Mouse (Mus musculus): ENCODE results near the gene Coro1c. TPM values are rescaled to one million over a fixed set of nuclear protein-coding genes. Genes with fewer than 3 reads are reported as not detected.

Coro1c gene
- polyA plus RNA-seq, 1 experiment from 2014 or later = 131 TPM

DNA sequence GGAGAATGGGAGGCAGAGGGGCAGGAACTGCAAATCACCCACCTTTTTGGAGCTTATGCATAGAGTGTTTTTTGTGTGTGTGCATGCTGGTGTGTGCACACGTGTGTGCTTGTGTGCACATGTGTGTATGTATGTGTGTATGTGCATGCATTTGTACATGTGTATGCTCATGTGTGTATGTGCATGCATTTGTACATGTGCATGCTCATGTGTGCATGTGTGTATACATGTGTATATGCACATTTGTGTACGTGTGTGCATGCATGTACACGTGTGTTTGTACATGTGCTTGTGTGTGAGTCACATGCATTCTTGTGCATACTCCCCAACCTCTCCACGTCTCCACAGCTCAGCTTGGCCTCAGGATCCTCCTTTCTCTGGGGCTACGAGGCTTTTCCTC lies 77.8 kb downstream of the Coro1c start:
- no peak overlapping the region for H3K9ac ChIP-seq (replicated peaks; ENCODE audit: low read depth, low read length)
- H3K4me2 ChIP-seq (replicated peaks; ENCODE audit: low read depth, low read length) = no peak overlapping the region
- H3K9me3 ChIP-seq (ENCODE audit: control insufficient read depth, low read depth, low read length) = no peaks in the 10 kb centered on the region
- H3K36me3 ChIP-seq (ENCODE audit: control insufficient read depth, insufficient read depth, low read length) = no peaks in the 10 kb centered on the region
- no peak overlapping the region for H3K27ac ChIP-seq (ENCODE audit: low read length)
- H3K27me3 ChIP-seq (ENCODE audit: control insufficient read depth, insufficient read depth, low read length) = no peaks in the 10 kb centered on the region
- no peak overlapping the region for H3K4me3 ChIP-seq (ENCODE audit: low read depth, low read length)
- H3K4me1 ChIP-seq (ENCODE audit: control insufficient read depth, insufficient read depth, low read length) = no peaks in the 10 kb centered on the region
- ATAC-seq (ENCODE audit: insufficient number of reproducible peaks, insufficient read depth, low FRiP score, low read depth) = no peak
- WGBS = 86% methylated on average over 5 of the region's 5 CpGs

DNA sequence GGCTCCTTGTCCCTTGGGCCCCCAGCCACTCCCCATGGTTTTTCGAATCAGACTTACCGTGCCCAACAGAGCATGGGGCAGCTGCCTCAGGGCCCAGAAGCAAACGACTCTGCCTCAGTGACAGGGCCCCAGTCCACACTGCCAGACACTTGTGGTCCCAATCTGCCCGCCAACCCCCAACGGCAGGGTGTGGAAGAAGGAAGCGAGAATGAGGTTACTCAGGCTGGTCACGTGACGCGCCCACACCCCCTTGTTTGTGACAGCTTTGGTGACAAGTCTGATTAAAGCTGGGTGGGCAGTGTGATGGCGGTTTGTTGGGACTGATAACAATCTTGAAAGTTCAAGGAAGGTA lies 78.3 kb downstream of the Coro1c start:
- no peak overlapping the region for H3K9ac ChIP-seq (replicated peaks; ENCODE audit: low read depth, low read length)
- 57% methylated on average over 10 of the region's 10 CpGs for WGBS
- H3K36me3 ChIP-seq (ENCODE audit: control insufficient read depth, insufficient read depth, low read length) = no peaks in the 10 kb centered on the region
- H3K27me3 ChIP-seq (ENCODE audit: control insufficient read depth, insufficient read depth, low read length) = no peaks in the 10 kb centered on the region
- no peak overlapping the region for H3K4me3 ChIP-seq (ENCODE audit: low read depth, low read length)
- no peaks in the 10 kb centered on the region for H3K9me3 ChIP-seq (ENCODE audit: control insufficient read depth, low read depth, low read length)
- no peak for ATAC-seq (ENCODE audit: insufficient number of reproducible peaks, insufficient read depth, low FRiP score, low read depth)
- no peak overlapping the region for H3K27ac ChIP-seq (ENCODE audit: low read length)
- H3K4me1 ChIP-seq (ENCODE audit: control insufficient read depth, insufficient read depth, low read length) = no peaks in the 10 kb centered on the region
- no peak overlapping the region for H3K4me2 ChIP-seq (replicated peaks; ENCODE audit: low read depth, low read length)

DNA sequence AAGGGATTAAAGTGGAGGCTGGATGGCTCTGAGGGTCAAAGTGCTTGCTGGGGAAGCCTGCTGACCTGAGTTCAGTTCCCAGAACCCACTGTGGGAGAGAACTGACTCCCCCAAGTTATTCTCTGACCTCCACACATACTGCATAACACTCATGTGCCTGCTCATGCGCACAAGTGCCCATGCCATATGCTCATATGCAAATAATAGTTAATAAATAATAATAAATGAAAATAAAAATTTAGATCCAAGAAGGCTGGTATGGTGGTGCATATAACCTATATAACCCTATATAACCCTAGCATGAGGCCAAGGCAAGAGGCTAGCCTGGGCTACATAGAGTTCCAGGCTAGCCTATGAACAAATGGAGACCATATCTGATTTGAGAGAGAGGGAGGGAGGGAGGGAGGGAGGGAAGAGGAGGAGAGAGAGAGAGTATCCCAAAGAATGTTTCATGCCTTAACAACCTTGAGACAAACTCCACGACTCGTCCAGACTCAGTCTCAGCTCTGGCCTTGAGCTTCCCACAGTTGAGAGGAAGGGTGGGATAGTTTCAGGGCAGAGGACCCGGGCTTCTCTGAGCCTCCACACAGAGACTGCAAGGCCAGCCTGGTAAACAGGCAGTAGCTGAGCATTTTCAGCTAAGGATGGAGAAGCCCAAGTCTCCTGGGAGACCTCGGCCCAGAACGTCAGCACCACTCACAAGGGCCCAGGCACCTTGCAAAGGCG lies 78.8 kb downstream of the Coro1c start:
- WGBS = 84% methylated on average over 7 of the region's 7 CpGs
- no peaks in the 10 kb centered on the region for H3K4me1 ChIP-seq (ENCODE audit: control insufficient read depth, insufficient read depth, low read length)
- no peak overlapping the region for H3K9ac ChIP-seq (replicated peaks; ENCODE audit: low read depth, low read length)

DNA sequence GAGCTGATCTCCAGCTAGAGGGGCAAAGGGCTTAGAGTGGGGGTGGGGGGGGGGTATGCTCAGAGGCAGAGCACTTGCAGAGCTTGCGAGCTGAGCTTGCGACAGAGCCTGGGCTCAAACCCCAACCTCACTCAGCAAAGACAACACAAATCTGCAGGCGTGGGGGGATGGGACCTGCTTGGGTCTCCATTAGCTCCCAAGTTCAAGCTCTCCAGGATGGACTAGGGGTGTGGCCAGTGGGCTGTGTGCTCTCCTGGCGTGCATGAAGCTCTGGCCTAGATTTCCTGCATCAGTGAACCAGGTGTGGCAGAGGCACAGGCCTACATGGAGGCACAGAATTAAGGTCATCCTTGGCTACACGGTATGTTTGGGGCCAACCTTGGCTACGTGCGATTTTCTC lies 80.1 kb downstream of the Coro1c start:
- Histone ChIP-seq H3K27me3 (ENCODE audit: control insufficient read depth, insufficient read depth, low read length) (no peaks in the 10 kb centered on the region), H3K4me2 (replicated peaks; ENCODE audit: low read depth, low read length) (no peak overlapping the region), H3K36me3 (ENCODE audit: control insufficient read depth, insufficient read depth, low read length) (no peaks in the 10 kb centered on the region), H3K4me3 (ENCODE audit: low read depth, low read length) (no peak overlapping the region), H3K27ac (ENCODE audit: low read length) (no peak overlapping the region), H3K9ac (replicated peaks; ENCODE audit: low read depth, low read length) (no peak overlapping the region), H3K4me1 (ENCODE audit: control insufficient read depth, insufficient read depth, low read length) (no peaks in the 10 kb centered on the region), H3K9me3 (ENCODE audit: control insufficient read depth, low read depth, low read length) (no peaks in the 10 kb centered on the region)
- WGBS = 43% methylated on average over 7 of the region's 7 CpGs
- ATAC-seq (ENCODE audit: insufficient number of reproducible peaks, insufficient read depth, low FRiP score, low read depth) = 0 out of 2 replicates have a peak, but pooled peaks have one; percentile 50

More for the DNA sequence above, 78.8 kb downstream of the Coro1c start:
- H3K27ac ChIP-seq (ENCODE audit: low read length) = no peak overlapping the region
- no peaks in the 10 kb centered on the region for H3K9me3 ChIP-seq (ENCODE audit: control insufficient read depth, low read depth, low read length)
- no peaks in the 10 kb centered on the region for H3K27me3 ChIP-seq (ENCODE audit: control insufficient read depth, insufficient read depth, low read length)
- ATAC-seq (ENCODE audit: insufficient number of reproducible peaks, insufficient read depth, low FRiP score, low read depth) = no peak
- no peaks in the 10 kb centered on the region for H3K36me3 ChIP-seq (ENCODE audit: control insufficient read depth, insufficient read depth, low read length)
- no peak overlapping the region for H3K4me2 ChIP-seq (replicated peaks; ENCODE audit: low read depth, low read length)
- no peak overlapping the region for H3K4me3 ChIP-seq (ENCODE audit: low read depth, low read length)

DNA sequence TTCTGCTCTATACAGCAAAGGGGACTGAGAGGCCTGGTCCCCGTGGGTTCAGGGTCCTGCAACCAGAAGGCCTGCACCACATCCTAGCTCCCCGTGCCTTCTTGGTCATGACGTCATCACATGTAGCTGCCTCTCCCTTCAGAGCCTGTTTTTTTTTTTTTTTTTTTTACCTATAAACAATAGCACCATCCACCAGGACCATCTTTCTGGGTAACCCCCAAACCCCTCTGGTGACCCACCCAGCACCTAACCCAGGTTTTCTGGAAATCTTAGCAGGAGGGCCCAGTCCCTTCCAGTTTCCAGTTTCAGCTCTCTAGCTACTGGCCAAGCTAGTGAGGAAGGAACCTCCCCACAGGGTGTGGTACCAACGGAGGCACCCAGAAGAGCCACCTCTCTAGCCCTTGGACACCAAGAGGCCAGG lies 80.6 kb downstream of the Coro1c start:
- H3K4me1 ChIP-seq (ENCODE audit: control insufficient read depth, insufficient read depth, low read length) = no peaks in the 10 kb centered on the region
- no peaks in the 10 kb centered on the region for H3K27me3 ChIP-seq (ENCODE audit: control insufficient read depth, insufficient read depth, low read length)
- 46% methylated on average over 4 of the region's 4 CpGs for WGBS
- H3K9ac ChIP-seq (replicated peaks; ENCODE audit: low read depth, low read length) = no peak overlapping the region
- no peak overlapping the region for H3K4me3 ChIP-seq (ENCODE audit: low read depth, low read length)
- ATAC-seq (ENCODE audit: insufficient number of reproducible peaks, insufficient read depth, low FRiP score, low read depth) = no peak
- no peak overlapping the region for H3K27ac ChIP-seq (ENCODE audit: low read length)
- no peaks in the 10 kb centered on the region for H3K9me3 ChIP-seq (ENCODE audit: control insufficient read depth, low read depth, low read length)
- H3K36me3 ChIP-seq (ENCODE audit: control insufficient read depth, insufficient read depth, low read length) = no peaks in the 10 kb centered on the region
- no peak overlapping the region for H3K4me2 ChIP-seq (replicated peaks; ENCODE audit: low read depth, low read length)

DNA sequence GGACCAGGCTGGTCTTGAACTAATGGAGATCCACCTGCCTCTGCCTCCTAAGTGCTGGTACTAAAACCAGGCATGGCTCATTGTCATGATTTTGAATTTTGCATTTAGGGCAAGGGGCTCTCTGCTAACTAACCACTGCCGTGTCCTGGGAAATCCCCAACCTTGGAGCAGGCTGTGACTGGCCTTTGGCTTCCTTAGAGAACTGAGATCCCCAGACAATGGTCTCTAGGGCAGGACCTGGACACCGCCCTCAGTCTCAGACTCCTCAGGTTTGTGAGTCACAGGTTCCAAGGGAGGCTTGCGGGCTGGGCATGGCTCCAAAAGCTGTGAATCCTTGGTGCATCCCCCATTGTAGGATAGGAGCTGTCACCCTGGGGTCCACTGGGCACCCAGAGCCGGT lies 81.9 kb downstream of the Coro1c start:
- Histone ChIP-seq H3K9me3 (ENCODE audit: control insufficient read depth, low read depth, low read length) (no peaks in the 10 kb centered on the region), H3K4me3 (ENCODE audit: low read depth, low read length) (no peak overlapping the region), H3K4me1 (ENCODE audit: control insufficient read depth, insufficient read depth, low read length) (no peaks in the 10 kb centered on the region), H3K9ac (replicated peaks; ENCODE audit: low read depth, low read length) (no peak overlapping the region), H3K27ac (ENCODE audit: low read length) (no peak overlapping the region), H3K27me3 (ENCODE audit: control insufficient read depth, insufficient read depth, low read length) (no peaks in the 10 kb centered on the region), H3K36me3 (ENCODE audit: control insufficient read depth, insufficient read depth, low read length) (no peaks in the 10 kb centered on the region), H3K4me2 (replicated peaks; ENCODE audit: low read depth, low read length) (no peak overlapping the region)
- 84% methylated on average over 4 of the region's 4 CpGs for WGBS
- no peak for ATAC-seq (ENCODE audit: insufficient number of reproducible peaks, insufficient read depth, low FRiP score, low read depth)

DNA sequence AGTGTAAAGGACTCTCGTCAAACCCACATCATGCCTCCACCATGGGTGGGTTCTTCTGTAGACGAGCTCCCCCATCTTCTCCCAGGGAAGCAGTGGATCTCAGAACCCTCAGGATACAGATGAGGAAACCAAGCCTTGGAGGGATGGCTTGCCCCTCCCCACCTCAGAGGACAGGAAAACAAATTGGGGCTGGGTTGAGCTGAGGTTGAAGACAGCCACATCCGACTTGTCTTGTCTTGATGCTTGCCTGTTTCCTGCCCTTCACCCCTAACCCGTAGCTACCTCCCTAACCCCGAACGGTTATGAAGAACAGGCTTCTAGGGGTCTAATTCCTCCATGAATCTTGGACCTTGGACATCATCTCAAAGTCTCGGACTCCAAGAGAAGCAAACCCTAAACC lies 83.0 kb downstream of the Coro1c start:
- no peaks in the 10 kb centered on the region for H3K27me3 ChIP-seq (ENCODE audit: control insufficient read depth, insufficient read depth, low read length)
- no peaks in the 10 kb centered on the region for H3K36me3 ChIP-seq (ENCODE audit: control insufficient read depth, insufficient read depth, low read length)
- H3K4me2 ChIP-seq (replicated peaks; ENCODE audit: low read depth, low read length) = no peak overlapping the region
- H3K9ac ChIP-seq (replicated peaks; ENCODE audit: low read depth, low read length) = no peak overlapping the region
- ATAC-seq (ENCODE audit: insufficient number of reproducible peaks, insufficient read depth, low FRiP score, low read depth) = no peak
- no peaks in the 10 kb centered on the region for H3K9me3 ChIP-seq (ENCODE audit: control insufficient read depth, low read depth, low read length)
- H3K4me1 ChIP-seq (ENCODE audit: control insufficient read depth, insufficient read depth, low read length) = no peaks in the 10 kb centered on the region
- no peak overlapping the region for H3K27ac ChIP-seq (ENCODE audit: low read length)
- 73% methylated on average over 7 of the region's 7 CpGs for WGBS
- no peak overlapping the region for H3K4me3 ChIP-seq (ENCODE audit: low read depth, low read length)

DNA sequence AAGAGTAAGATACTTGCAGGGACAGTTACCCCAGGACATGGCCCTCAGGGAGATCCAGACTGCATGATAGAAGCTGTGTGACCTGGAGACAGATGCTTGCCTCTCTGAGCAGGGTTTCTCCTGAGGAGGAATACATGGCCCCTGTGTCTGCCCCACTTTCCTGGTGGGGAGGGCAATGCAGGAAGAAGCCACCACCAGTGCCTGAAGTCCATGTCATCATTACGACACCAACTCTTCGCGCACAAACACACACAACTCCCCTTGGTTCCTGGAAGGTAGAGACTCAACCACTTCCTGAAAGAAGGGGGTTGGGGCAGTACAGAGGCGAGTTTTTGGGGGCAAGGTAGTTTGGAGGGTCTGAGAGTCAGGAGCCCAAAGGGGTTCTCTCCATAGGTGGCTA lies 84.3 kb downstream of the Coro1c start:
- Histone ChIP-seq H3K4me3 (ENCODE audit: low read depth, low read length) (no peak overlapping the region), H3K27me3 (ENCODE audit: control insufficient read depth, insufficient read depth, low read length) (no peaks in the 10 kb centered on the region), H3K9me3 (ENCODE audit: control insufficient read depth, low read depth, low read length) (no peaks in the 10 kb centered on the region), H3K4me2 (replicated peaks; ENCODE audit: low read depth, low read length) (no peak overlapping the region), H3K9ac (replicated peaks; ENCODE audit: low read depth, low read length) (no peak overlapping the region), H3K36me3 (ENCODE audit: control insufficient read depth, insufficient read depth, low read length) (no peaks in the 10 kb centered on the region), H3K27ac (ENCODE audit: low read length) (no peak overlapping the region), H3K4me1 (ENCODE audit: control insufficient read depth, insufficient read depth, low read length) (no peaks in the 10 kb centered on the region)
- 80% methylated on average over 4 of the region's 4 CpGs for WGBS
- no peak for ATAC-seq (ENCODE audit: insufficient number of reproducible peaks, insufficient read depth, low FRiP score, low read depth)

DNA sequence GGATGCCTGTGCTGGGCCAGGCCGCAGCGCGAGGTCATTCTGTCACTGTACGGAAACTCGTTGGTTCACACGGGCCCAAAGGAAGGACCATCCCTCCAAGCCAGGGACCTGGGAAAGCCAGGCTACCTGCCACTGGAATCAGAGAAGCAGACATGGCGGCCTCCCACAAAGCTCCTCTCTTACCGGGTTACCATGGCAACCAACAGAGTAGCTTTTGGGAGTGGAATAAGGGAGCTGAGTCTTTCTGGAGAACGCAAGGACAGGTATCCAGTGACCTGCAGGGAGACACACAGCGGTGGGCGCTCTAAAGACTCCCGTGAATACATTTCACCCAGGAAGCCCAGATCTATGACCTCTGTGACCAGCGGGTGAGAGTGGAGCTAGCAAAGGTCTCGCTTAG lies 90.0 kb downstream of the Coro1c start:
- Histone ChIP-seq H3K9me3 (ENCODE audit: control insufficient read depth, low read depth, low read length) (no peaks in the 10 kb centered on the region), H3K4me1 (ENCODE audit: control insufficient read depth, insufficient read depth, low read length) (no peaks in the 10 kb centered on the region), H3K27me3 (ENCODE audit: control insufficient read depth, insufficient read depth, low read length) (no peaks in the 10 kb centered on the region), H3K4me2 (replicated peaks; ENCODE audit: low read depth, low read length) (no peak overlapping the region), H3K4me3 (ENCODE audit: low read depth, low read length) (no peak overlapping the region), H3K27ac (ENCODE audit: low read length) (no peak overlapping the region), H3K36me3 (ENCODE audit: control insufficient read depth, insufficient read depth, low read length) (no peaks in the 10 kb centered on the region), H3K9ac (replicated peaks; ENCODE audit: low read depth, low read length) (no peak overlapping the region)
- WGBS = 65% methylated on average over 14 of the region's 14 CpGs
- no peak for ATAC-seq (ENCODE audit: insufficient number of reproducible peaks, insufficient read depth, low FRiP score, low read depth)

Data from stomach, embryonic 14.5 days (tissue).